Mouse (Mus musculus): Measurements from ENCODE around the gene Nek5. TPM values are rescaled to one million over a fixed set of nuclear protein-coding genes. Genes with fewer than 3 reads are reported as not detected.

The Nek5 gene
- polyA plus RNA-seq, 1 experiment from 2014 or later: 0.44 TPM

GRCm38 (mm10) chr8:22043706-22044105 is 81.1 kb downstream of the Nek5 start:
- Histone ChIP-seq H3K27me3 (replicated peaks) (peaks cover 13% of the 10 kb centered on the region), H3K4me2 (no peak overlapping the region), H3K4me3 (no peak overlapping the region), H3K4me1 (peaks cover 14% of the 10 kb centered on the region; the same call in 1 of the 2 replicates), H3K9ac (no peak overlapping the region), H3K27ac (replicated peaks) (no peak overlapping the region), H3K9me3 (no peaks in the 10 kb centered on the region), H3K36me3 (no peaks in the 10 kb centered on the region)
- 57% methylated on average over 12 of the region's 12 CpGs for whole genome bisulfite sequencing
- ATAC-seq (ENCODE audit: extremely low read depth, insufficient number of reproducible peaks, low FRiP score, low TSS enrichment): no peak

GRCm38 (mm10) chr8:22042515-22042914 is 82.3 kb downstream of the Nek5 start:
- WGBS: 78% methylated on average over 3 of the region's 3 CpGs
- ATAC-seq (ENCODE audit: extremely low read depth, insufficient number of reproducible peaks, low FRiP score, low TSS enrichment): no peak
- Histone ChIP-seq H3K9me3 (no peaks in the 10 kb centered on the region), H3K36me3 (no peaks in the 10 kb centered on the region), H3K9ac (no peak overlapping the region), H3K27me3 (replicated peaks) (peaks cover 13% of the 10 kb centered on the region), H3K27ac (replicated peaks) (no peak overlapping the region), H3K4me2 (no peak overlapping the region), H3K4me1 (peaks cover 11% of the 10 kb centered on the region; the same call in 1 of the 2 replicates), H3K4me3 (no peak overlapping the region)

GRCm38 (mm10) chr8:22040153-22040509 is 84.7 kb downstream of the Nek5 start:
- ATAC-seq (ENCODE audit: extremely low read depth, insufficient number of reproducible peaks, low FRiP score, low TSS enrichment): no peak
- Histone ChIP-seq H3K4me3 (no peak overlapping the region), H3K9ac (no peak overlapping the region), H3K4me2 (no peak overlapping the region), H3K36me3 (no peaks in the 10 kb centered on the region), H3K9me3 (no peaks in the 10 kb centered on the region), H3K27me3 (replicated peaks) (peaks cover 13% of the 10 kb centered on the region), H3K27ac (replicated peaks) (no peak overlapping the region), H3K4me1 (peaks cover 11% of the 10 kb centered on the region; the same call in 1 of the 2 replicates)
- 48% methylated on average over 6 of the region's 6 CpGs for WGBS

GRCm38 (mm10) chr8:22039468-22040152 is 85.2 kb downstream of the Nek5 start:
- no peak for ATAC-seq (ENCODE audit: extremely low read depth, insufficient number of reproducible peaks, low FRiP score, low TSS enrichment)
- WGBS: 17% methylated on average over 15 of the region's 15 CpGs
- no peaks in the 10 kb centered on the region for H3K36me3 ChIP-seq
- H3K4me3 ChIP-seq: peak overlapping the region; percentile 13; the same call in 1 of the 2 replicates
- H3K27ac ChIP-seq (replicated peaks): no peak overlapping the region
- peaks cover 13% of the 10 kb centered on the region for H3K27me3 ChIP-seq (replicated peaks)
- no peaks in the 10 kb centered on the region for H3K9me3 ChIP-seq
- H3K4me1 ChIP-seq: peaks cover 11% of the 10 kb centered on the region; the same call in 1 of the 2 replicates
- H3K9ac ChIP-seq: peak overlapping the region; percentile 8; the same call in 1 of the 2 replicates
- H3K4me2 ChIP-seq: peak overlapping the region; percentile 33

DNA sequence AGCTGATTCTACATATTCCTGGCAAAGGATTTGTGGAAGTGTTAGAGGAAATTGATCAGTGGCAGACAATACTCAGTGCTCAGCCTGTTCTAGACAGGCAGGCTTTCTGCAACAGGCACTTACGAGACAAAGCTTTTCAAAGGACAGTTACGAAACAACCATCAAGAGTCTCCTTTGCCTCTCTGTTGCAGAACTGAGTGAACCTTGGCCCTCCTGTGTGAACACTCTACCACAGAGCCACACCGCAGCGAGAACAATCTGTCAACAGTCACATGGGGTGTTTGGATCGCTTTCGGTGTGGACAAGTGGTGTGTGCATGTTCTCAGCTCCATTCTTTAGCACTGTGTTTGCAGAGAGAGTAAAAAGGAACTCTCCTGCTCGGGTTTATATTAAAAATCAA is 87.8 kb downstream of the Nek5 start:
- Histone ChIP-seq H3K4me1 (peaks cover 7% of the 10 kb centered on the region; the same call in 1 of the 2 replicates), H3K4me2 (no peak overlapping the region), H3K4me3 (no peak overlapping the region), H3K36me3 (no peaks in the 10 kb centered on the region), H3K27me3 (replicated peaks) (peaks cover 13% of the 10 kb centered on the region), H3K9ac (no peak overlapping the region), H3K9me3 (no peaks in the 10 kb centered on the region), H3K27ac (replicated peaks) (no peak overlapping the region)
- 55% methylated on average over 7 of the region's 7 CpGs for WGBS
- ATAC-seq (ENCODE audit: extremely low read depth, insufficient number of reproducible peaks, low FRiP score, low TSS enrichment): no peak

- H3K4me3 ChIP-seq: no peak overlapping the region
- peaks cover 13% of the 10 kb centered on the region for H3K27me3 ChIP-seq (replicated peaks)
- H3K9ac ChIP-seq: no peak overlapping the region
- H3K27ac ChIP-seq (replicated peaks): no peak overlapping the region
- no peak overlapping the region for H3K4me2 ChIP-seq
- ATAC-seq (ENCODE audit: extremely low read depth, insufficient number of reproducible peaks, low FRiP score, low TSS enrichment): no peak
- no peaks in the 10 kb centered on the region for H3K36me3 ChIP-seq
- 89% methylated on average over 9 of the region's 9 CpGs for WGBS
- H3K4me1 ChIP-seq: peaks cover 7% of the 10 kb centered on the region; the same call in 1 of the 2 replicates
- H3K9me3 ChIP-seq: no peaks in the 10 kb centered on the region
Measured at GRCm38 (mm10) chr8:22036137-22036536, 88.7 kb downstream of the Nek5 start.

DNA sequence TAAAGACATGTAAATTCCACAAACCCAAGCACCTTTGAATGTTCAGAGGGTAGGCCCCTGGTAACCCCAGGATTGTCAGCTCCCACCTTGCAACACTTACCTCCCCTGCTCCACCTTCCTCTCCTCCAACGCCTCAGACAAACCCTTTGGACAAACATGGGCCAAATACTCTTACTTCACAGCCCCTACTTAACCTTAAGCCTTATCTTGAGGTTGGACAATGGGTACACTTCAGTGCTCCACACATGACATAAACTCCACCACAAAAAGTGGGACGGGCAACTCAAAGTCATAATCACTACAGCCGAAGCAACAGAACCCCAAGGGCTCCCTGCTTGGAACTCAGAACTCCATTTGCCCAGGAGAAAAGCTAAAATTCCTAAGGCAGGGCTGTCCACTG is 93.9 kb downstream of the Nek5 start:
- Histone ChIP-seq H3K4me3 (no peak overlapping the region), H3K4me2 (no peak overlapping the region), H3K9ac (no peak overlapping the region), H3K27ac (replicated peaks) (no peak overlapping the region), H3K9me3 (no peaks in the 10 kb centered on the region), H3K27me3 (replicated peaks) (no peaks in the 10 kb centered on the region), H3K36me3 (no peaks in the 10 kb centered on the region), H3K4me1 (no peaks in the 10 kb centered on the region)
- 70% methylated on average over 3 of the region's 3 CpGs for WGBS
- ATAC-seq (ENCODE audit: extremely low read depth, insufficient number of reproducible peaks, low FRiP score, low TSS enrichment): no peak

- no peak overlapping the region for H3K4me3 ChIP-seq
- no peaks in the 10 kb centered on the region for H3K9me3 ChIP-seq
- no peak overlapping the region for H3K4me2 ChIP-seq
- no peak for ATAC-seq (ENCODE audit: extremely low read depth, insufficient number of reproducible peaks, low FRiP score, low TSS enrichment)
- WGBS: 75% methylated on average over 3 of the region's 3 CpGs
- H3K4me1 ChIP-seq: no peaks in the 10 kb centered on the region
- H3K27me3 ChIP-seq (replicated peaks): no peaks in the 10 kb centered on the region
- no peak overlapping the region for H3K9ac ChIP-seq
- no peaks in the 10 kb centered on the region for H3K36me3 ChIP-seq
- no peak overlapping the region for H3K27ac ChIP-seq (replicated peaks)
Measured at GRCm38 (mm10) chr8:22028973-22029372, 95.9 kb downstream of the Nek5 start.

DNA sequence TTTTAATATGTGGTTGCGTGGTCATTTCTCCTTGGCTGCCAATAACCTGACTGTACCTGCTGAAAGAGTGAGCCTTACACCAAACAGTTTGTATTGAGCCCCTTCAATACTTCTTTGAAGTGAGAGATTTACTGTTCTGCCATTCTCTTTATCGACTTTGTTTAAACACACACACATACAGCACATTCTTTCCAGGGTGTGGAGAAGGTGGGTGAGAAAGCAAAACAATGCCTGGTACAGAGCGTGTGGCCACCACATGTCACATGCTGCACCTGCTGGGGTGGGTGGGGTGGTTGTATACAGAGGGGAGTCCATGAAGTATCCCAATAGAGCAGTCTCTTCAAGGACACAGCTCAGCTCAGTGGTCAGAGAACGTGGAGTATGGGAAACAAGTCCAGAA is 99.6 kb downstream of the Nek5 start:
- no peak overlapping the region for H3K4me2 ChIP-seq
- H3K9ac ChIP-seq: no peak overlapping the region
- 66% methylated on average over 4 of the region's 4 CpGs for WGBS
- no peak for ATAC-seq (ENCODE audit: extremely low read depth, insufficient number of reproducible peaks, low FRiP score, low TSS enrichment)
- no peaks in the 10 kb centered on the region for H3K4me1 ChIP-seq
- no peaks in the 10 kb centered on the region for H3K27me3 ChIP-seq (replicated peaks)
- H3K27ac ChIP-seq (replicated peaks): no peak overlapping the region
- no peaks in the 10 kb centered on the region for H3K36me3 ChIP-seq
- no peak overlapping the region for H3K4me3 ChIP-seq
- H3K9me3 ChIP-seq: no peaks in the 10 kb centered on the region

Other genes starting within 250 kb of the Nek5 start
- gene Defb9, start 239.6 kb downstream of the Nek5 start, polyA plus RNA-seq (2015; fragmentation: Nextera tagmentation; extraction: Ambion mirVana): not detected in 2 replicates
- not detected in 2 replicates for gene Defb11, start 218.6 kb downstream of the Nek5 start, polyA plus RNA-seq (2015; fragmentation: Nextera tagmentation; extraction: Ambion mirVana)
- gene Defb15, start 192.3 kb downstream of the Nek5 start, polyA plus RNA-seq (2015; fragmentation: Nextera tagmentation; extraction: Ambion mirVana): not detected in 2 replicates
- not detected in 2 replicates for gene Defb35, start 186.7 kb downstream of the Nek5 start, polyA plus RNA-seq (2015; fragmentation: Nextera tagmentation; extraction: Ambion mirVana)
- gene Defb13, start 178.3 kb downstream of the Nek5 start, polyA plus RNA-seq (2015; fragmentation: Nextera tagmentation; extraction: Ambion mirVana): not detected in 2 replicates
- not detected in 2 replicates for gene Fam90a1a, start 166.3 kb downstream of the Nek5 start, polyA plus RNA-seq (2015; fragmentation: Nextera tagmentation; extraction: Ambion mirVana)
- not detected in 2 replicates for gene Ccdc70, start 155.3 kb downstream of the Nek5 start, polyA plus RNA-seq (2015; fragmentation: Nextera tagmentation; extraction: Ambion mirVana)
- 1.4 and 1.8 TPM in 2 replicates for gene Atp7b, start 64.7 kb downstream of the Nek5 start, polyA plus RNA-seq (2015; fragmentation: Nextera tagmentation; extraction: Ambion mirVana)
- 21.8 and 23.0 TPM in 2 replicates for gene Alg11, start 64.3 kb downstream of the Nek5 start, polyA plus RNA-seq (2015; fragmentation: Nextera tagmentation; extraction: Ambion mirVana)
- gene Nek3, start 41.4 kb upstream of the Nek5 start, polyA plus RNA-seq (2015; fragmentation: Nextera tagmentation; extraction: Ambion mirVana): 4.6 and 4.9 TPM in 2 replicates
- 31.6 and 33.3 TPM in 2 replicates for gene Ckap2, start 60.8 kb upstream of the Nek5 start, polyA plus RNA-seq (2015; fragmentation: Nextera tagmentation; extraction: Ambion mirVana)
- 22.6 and 23.4 TPM in 2 replicates for gene Vps36, start 67.8 kb upstream of the Nek5 start, polyA plus RNA-seq (2015; fragmentation: Nextera tagmentation; extraction: Ambion mirVana)
- 15.0 and 15.3 TPM in 2 replicates for gene Thsd1, start 102.3 kb upstream of the Nek5 start, polyA plus RNA-seq (2015; fragmentation: Nextera tagmentation; extraction: Ambion mirVana)
- not detected in 2 replicates for gene Tpte, start 158.4 kb upstream of the Nek5 start, polyA plus RNA-seq (2015; fragmentation: Nextera tagmentation; extraction: Ambion mirVana)